Mouse (Mus musculus): Measurements from ENCODE around the gene Marveld1. TPM values are rescaled to one million over a fixed set of nuclear protein-coding genes. Genes with fewer than 3 reads are reported as not detected.
A peak's percentile ranks its signal among the peaks of the same experiment; 100 is the strongest.

Gene Marveld1
- polyA plus RNA-seq, 1 experiment from 2014 or later: 6.4 TPM

- no peaks in the 10 kb centered on the region for H3K36me3 ChIP-seq (ENCODE audit: control insufficient read depth, insufficient read depth, low read length)
- H3K9me3 ChIP-seq (ENCODE audit: control insufficient read depth, low read length): no peaks in the 10 kb centered on the region
- 27% methylated on average over 8 of the region's 8 CpGs for WGBS
- H3K27ac ChIP-seq (ENCODE audit: low read depth, low read length): no peak overlapping the region
- no peak for ATAC-seq (ENCODE audit: low FRiP score)
- no peak overlapping the region for H3K9ac ChIP-seq (ENCODE audit: low read depth, low read length)
- H3K4me3 ChIP-seq (ENCODE audit: low read depth, low read length): no peak overlapping the region
- peaks cover 3% of the 10 kb centered on the region; the same call in 1 of the 2 replicates for H3K4me1 ChIP-seq (replicated peaks; ENCODE audit: control insufficient read depth, insufficient read depth, low read length)
- H3K4me2 ChIP-seq (replicated peaks; ENCODE audit: low read depth, low read length): no peak overlapping the region
- peak; percentile 90 for DNase-seq (ENCODE audit: low spot score)
- H3K27me3 ChIP-seq (ENCODE audit: control insufficient read depth, insufficient read depth, low read length): peaks cover 13% of the 10 kb centered on the region
Measured at GRCm38 (mm10) chr19:42144541-42145167, 2.5 kb upstream of the Marveld1 start.

GRCm38 (mm10) chr19:42145210-42145609 lies 2.0 kb upstream of the Marveld1 start:
- 70% methylated on average over 4 of the region's 4 CpGs for WGBS
- H3K36me3 ChIP-seq (ENCODE audit: control insufficient read depth, insufficient read depth, low read length): no peaks in the 10 kb centered on the region
- peaks cover 13% of the 10 kb centered on the region for H3K27me3 ChIP-seq (ENCODE audit: control insufficient read depth, insufficient read depth, low read length)
- ATAC-seq (ENCODE audit: low FRiP score) (no peak), DNase-seq (ENCODE audit: low spot score) (no peak)
- H3K9ac ChIP-seq (ENCODE audit: low read depth, low read length): no peak overlapping the region
- no peak overlapping the region for H3K4me2 ChIP-seq (replicated peaks; ENCODE audit: low read depth, low read length)
- no peak overlapping the region for H3K4me3 ChIP-seq (ENCODE audit: low read depth, low read length)
- no peak overlapping the region for H3K27ac ChIP-seq (ENCODE audit: low read depth, low read length)
- H3K9me3 ChIP-seq (ENCODE audit: control insufficient read depth, low read length): no peaks in the 10 kb centered on the region
- peaks cover 3% of the 10 kb centered on the region; the same call in 1 of the 2 replicates for H3K4me1 ChIP-seq (replicated peaks; ENCODE audit: control insufficient read depth, insufficient read depth, low read length)

- no peak overlapping the region for H3K27ac ChIP-seq (ENCODE audit: low read depth, low read length)
- ATAC-seq (ENCODE audit: low FRiP score): no peak
- DNase-seq (ENCODE audit: low spot score): no peak
- no peaks in the 10 kb centered on the region for H3K9me3 ChIP-seq (ENCODE audit: control insufficient read depth, low read length)
- H3K4me1 ChIP-seq (replicated peaks; ENCODE audit: control insufficient read depth, insufficient read depth, low read length): peaks cover 3% of the 10 kb centered on the region; the same call in 1 of the 2 replicates
- WGBS: 87% methylated on average over 2 of the region's 2 CpGs
- peaks cover 13% of the 10 kb centered on the region for H3K27me3 ChIP-seq (ENCODE audit: control insufficient read depth, insufficient read depth, low read length)
- H3K4me3 ChIP-seq (ENCODE audit: low read depth, low read length): no peak overlapping the region
- no peak overlapping the region for H3K4me2 ChIP-seq (replicated peaks; ENCODE audit: low read depth, low read length)
- H3K9ac ChIP-seq (ENCODE audit: low read depth, low read length): no peak overlapping the region
- H3K36me3 ChIP-seq (ENCODE audit: control insufficient read depth, insufficient read depth, low read length): no peaks in the 10 kb centered on the region
Measured at GRCm38 (mm10) chr19:42145731-42146130, 1.5 kb upstream of the Marveld1 start.

DNA sequence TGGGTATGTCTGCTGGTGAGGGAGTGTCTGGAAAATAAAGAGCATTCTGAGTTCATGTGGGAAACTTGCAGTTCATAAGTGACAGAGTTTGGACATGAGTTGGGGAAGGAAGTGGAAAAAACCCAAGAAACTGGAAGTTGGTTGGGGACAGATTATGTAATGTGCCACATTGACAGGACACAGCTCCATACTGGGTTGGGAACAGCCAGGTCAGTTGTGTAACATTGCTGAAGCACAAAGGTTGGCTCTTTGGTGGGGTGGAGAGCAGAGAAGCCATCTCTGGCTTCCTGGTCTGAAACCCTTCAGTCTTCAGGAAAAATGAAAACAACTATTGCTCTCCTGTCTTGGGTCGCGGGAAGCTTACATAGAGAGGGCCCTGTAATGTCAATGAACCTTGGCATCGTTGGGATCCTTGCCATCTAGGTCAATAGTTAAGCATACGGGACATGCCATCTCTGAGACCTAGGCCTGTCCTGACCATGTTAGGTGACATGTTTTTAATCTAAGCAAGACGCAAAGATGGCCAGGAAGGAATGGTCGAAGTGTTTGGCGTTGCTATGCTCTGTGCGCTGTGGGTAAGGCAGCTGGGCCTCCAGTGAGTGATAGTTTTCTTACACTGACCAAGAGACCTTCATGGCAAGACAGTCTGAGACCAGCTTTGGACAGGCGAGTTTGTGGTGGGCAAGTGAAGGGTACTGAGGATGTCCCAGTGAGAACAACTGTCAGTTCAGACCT lies 757 bp upstream of the Marveld1 start:
- H3K36me3 ChIP-seq (ENCODE audit: control insufficient read depth, insufficient read depth, low read length): no peaks in the 10 kb centered on the region
- DNase-seq (ENCODE audit: low spot score): no peak
- H3K27me3 ChIP-seq (ENCODE audit: control insufficient read depth, insufficient read depth, low read length): peaks cover 13% of the 10 kb centered on the region
- ATAC-seq (ENCODE audit: low FRiP score): no peak
- no peak overlapping the region for H3K27ac ChIP-seq (ENCODE audit: low read depth, low read length)
- no peak overlapping the region; the same call in 1 of the 2 replicates for H3K4me3 ChIP-seq (ENCODE audit: low read depth, low read length)
- 88% methylated on average over 9 of the region's 9 CpGs for WGBS
- no peaks in the 10 kb centered on the region for H3K9me3 ChIP-seq (ENCODE audit: control insufficient read depth, low read length)
- no peak overlapping the region for H3K9ac ChIP-seq (ENCODE audit: low read depth, low read length)
- no peak overlapping the region for H3K4me2 ChIP-seq (replicated peaks; ENCODE audit: low read depth, low read length)
- peaks cover 3% of the 10 kb centered on the region; the same call in 1 of the 2 replicates for H3K4me1 ChIP-seq (replicated peaks; ENCODE audit: control insufficient read depth, insufficient read depth, low read length)

DNA sequence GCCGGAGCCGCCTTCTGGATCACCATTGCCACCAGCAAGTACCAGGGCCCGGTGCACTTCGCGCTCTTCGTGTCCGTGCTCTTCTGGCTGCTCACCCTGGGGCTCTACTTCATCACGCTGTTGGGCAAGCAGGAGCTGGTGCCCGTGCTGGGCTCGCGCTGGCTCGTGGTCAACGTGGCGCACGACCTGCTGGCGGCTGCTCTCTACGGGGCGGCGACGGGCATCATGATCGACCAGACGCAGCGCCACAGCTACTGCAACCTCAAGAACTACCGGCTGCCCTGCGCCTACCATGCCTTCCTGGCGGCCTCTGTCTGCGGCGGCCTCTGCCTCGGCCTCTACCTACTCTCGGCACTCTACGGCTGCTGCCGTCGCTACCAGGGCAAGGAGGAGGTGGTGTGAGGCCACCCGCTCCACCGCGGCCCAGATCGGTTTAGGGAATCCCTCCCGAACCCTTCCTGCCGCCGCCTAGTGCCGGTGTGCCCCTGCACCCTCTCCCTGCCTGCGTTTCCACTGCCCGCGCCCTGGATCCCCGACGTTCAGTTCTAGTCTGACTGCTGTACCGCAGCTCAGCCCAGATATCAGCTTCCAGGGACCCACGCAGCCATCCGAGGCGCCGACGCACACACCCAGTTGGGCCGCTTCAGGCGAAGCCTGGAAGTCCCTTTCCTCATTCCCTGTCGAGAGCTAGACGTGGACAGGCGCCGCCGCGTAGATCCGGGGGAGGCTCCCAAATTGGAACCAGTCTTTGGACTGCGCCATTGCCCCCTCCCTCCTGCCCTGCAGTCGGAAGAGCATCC lies 769 bp downstream of the Marveld1 start:
- Histone ChIP-seq H3K27me3 (ENCODE audit: control insufficient read depth, insufficient read depth, low read length) (peaks cover 13% of the 10 kb centered on the region), H3K4me2 (replicated peaks; ENCODE audit: low read depth, low read length) (peak overlapping the region; percentile 81), H3K36me3 (ENCODE audit: control insufficient read depth, insufficient read depth, low read length) (no peaks in the 10 kb centered on the region), H3K9ac (ENCODE audit: low read depth, low read length) (peak overlapping the region; percentile 73), H3K27ac (ENCODE audit: low read depth, low read length) (peak overlapping the region; percentile 39; the same call in 1 of the 2 replicates), H3K9me3 (ENCODE audit: control insufficient read depth, low read length) (no peaks in the 10 kb centered on the region), H3K4me3 (ENCODE audit: low read depth, low read length) (peak overlapping the region; percentile 55), H3K4me1 (replicated peaks; ENCODE audit: control insufficient read depth, insufficient read depth, low read length) (peaks cover 3% of the 10 kb centered on the region; the same call in 1 of the 2 replicates)
- peak; percentile 70 for DNase-seq (ENCODE audit: low spot score)
- peak; percentile 41 for ATAC-seq (ENCODE audit: low FRiP score)
- under 1% methylated on average over 60 of the region's 63 CpGs for WGBS

GRCm38 (mm10) chr19:42148569-42148860 lies 1.3 kb downstream of the Marveld1 start:
- peaks cover 13% of the 10 kb centered on the region for H3K27me3 ChIP-seq (ENCODE audit: control insufficient read depth, insufficient read depth, low read length)
- WGBS: 19% methylated on average over 7 of the region's 7 CpGs

GRCm38 (mm10) chr19:42151990-42152389 lies 4.8 kb downstream of the Marveld1 start:
- WGBS: 4% methylated on average over 6 of the region's 6 CpGs
- Histone ChIP-seq H3K4me2 (replicated peaks; ENCODE audit: low read depth, low read length) (no peak overlapping the region), H3K4me1 (replicated peaks; ENCODE audit: control insufficient read depth, insufficient read depth, low read length) (peaks cover 3% of the 10 kb centered on the region; the same call in 1 of the 2 replicates), H3K9ac (ENCODE audit: low read depth, low read length) (no peak overlapping the region), H3K27ac (ENCODE audit: low read depth, low read length) (no peak overlapping the region), H3K4me3 (ENCODE audit: low read depth, low read length) (no peak overlapping the region), H3K9me3 (ENCODE audit: control insufficient read depth, low read length) (no peaks in the 10 kb centered on the region), H3K27me3 (ENCODE audit: control insufficient read depth, insufficient read depth, low read length) (peaks cover 8% of the 10 kb centered on the region), H3K36me3 (ENCODE audit: control insufficient read depth, insufficient read depth, low read length) (no peaks in the 10 kb centered on the region)
- DNase-seq (ENCODE audit: low spot score) (peak; percentile 92), ATAC-seq (ENCODE audit: low FRiP score) (peak; percentile 32; the same call in 1 of the 2 replicates)

More at GRCm38 (mm10) chr19:42148569-42148860, 1.3 kb downstream of the Marveld1 start:
- Histone ChIP-seq H3K4me1 (replicated peaks; ENCODE audit: control insufficient read depth, insufficient read depth, low read length) (peaks cover 3% of the 10 kb centered on the region; the same call in 1 of the 2 replicates), H3K9me3 (ENCODE audit: control insufficient read depth, low read length) (no peaks in the 10 kb centered on the region), H3K4me2 (replicated peaks; ENCODE audit: low read depth, low read length) (peak overlapping the region; percentile 81), H3K9ac (ENCODE audit: low read depth, low read length) (peak overlapping the region; percentile 73), H3K27ac (ENCODE audit: low read depth, low read length) (no peak overlapping the region), H3K4me3 (ENCODE audit: low read depth, low read length) (peak overlapping the region; percentile 55), H3K36me3 (ENCODE audit: control insufficient read depth, insufficient read depth, low read length) (no peaks in the 10 kb centered on the region)
- DNase-seq (ENCODE audit: low spot score) (no peak), ATAC-seq (ENCODE audit: low FRiP score) (no peak; the same call in 1 of the 2 replicates)

DNA sequence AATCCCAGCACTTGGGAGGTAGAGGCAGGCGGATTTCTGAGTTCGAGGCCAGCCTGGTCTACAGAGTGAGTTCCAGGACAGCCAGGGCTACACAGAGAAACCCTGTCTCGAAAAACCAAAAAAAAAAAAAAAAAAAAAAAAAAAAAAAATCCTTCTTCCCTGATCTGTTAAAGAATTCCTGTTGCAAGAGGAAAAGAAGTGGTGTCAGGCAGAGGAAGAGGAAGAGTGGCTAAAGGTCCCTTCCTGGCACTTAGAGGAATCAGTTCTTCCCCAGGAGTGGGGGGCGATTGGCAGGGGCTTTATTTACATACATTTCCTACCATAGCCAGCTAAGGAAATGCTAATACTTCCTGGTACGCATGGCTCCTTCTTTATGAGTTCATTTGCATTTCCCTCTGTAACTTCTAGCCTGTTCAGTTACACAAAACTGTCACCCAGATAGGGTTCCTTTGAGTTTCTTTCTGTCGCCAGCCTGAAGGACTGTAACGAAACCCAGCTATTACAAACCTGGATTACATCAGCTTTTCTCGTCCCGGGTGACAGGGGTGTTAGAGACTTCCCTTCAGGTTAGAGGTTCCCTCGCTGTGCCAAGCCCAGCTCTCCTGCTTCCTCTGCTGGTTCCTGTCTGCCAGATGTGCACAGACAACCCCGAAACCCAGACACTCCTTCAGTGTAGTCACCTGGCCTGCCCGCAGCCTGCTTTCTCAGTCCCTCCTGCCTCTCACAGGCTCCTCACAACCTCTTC lies 10.5 kb downstream of the Marveld1 start:
- Histone ChIP-seq H3K4me1 (replicated peaks; ENCODE audit: control insufficient read depth, insufficient read depth, low read length) (no peaks in the 10 kb centered on the region), H3K9ac (ENCODE audit: low read depth, low read length) (no peak overlapping the region)

More for the DNA sequence above, 10.5 kb downstream of the Marveld1 start:
- ATAC-seq (ENCODE audit: low FRiP score): no peak
- H3K27ac ChIP-seq (ENCODE audit: low read depth, low read length): peak overlapping the region; percentile 43; the same call in 1 of the 2 replicates
- no peaks in the 10 kb centered on the region for H3K27me3 ChIP-seq (ENCODE audit: control insufficient read depth, insufficient read depth, low read length)
- H3K4me3 ChIP-seq (ENCODE audit: low read depth, low read length): no peak overlapping the region
- no peak for DNase-seq (ENCODE audit: low spot score)
- no peaks in the 10 kb centered on the region for H3K36me3 ChIP-seq (ENCODE audit: control insufficient read depth, insufficient read depth, low read length)
- H3K4me2 ChIP-seq (replicated peaks; ENCODE audit: low read depth, low read length): no peak overlapping the region
- H3K9me3 ChIP-seq (ENCODE audit: control insufficient read depth, low read length): no peaks in the 10 kb centered on the region
- WGBS: 70% methylated on average over 11 of the region's 12 CpGs

All from hindbrain, embryonic 11.5 days (tissue).